Mouse (Mus musculus): ENCODE measurements at regions not wholly inside any gene's neighbourhood (a gene's known extent, or its start where the extent isn't known, plus 50 kb on each side); places are given as distances from the start of the nearest gene placed in this dataset.

DNA sequence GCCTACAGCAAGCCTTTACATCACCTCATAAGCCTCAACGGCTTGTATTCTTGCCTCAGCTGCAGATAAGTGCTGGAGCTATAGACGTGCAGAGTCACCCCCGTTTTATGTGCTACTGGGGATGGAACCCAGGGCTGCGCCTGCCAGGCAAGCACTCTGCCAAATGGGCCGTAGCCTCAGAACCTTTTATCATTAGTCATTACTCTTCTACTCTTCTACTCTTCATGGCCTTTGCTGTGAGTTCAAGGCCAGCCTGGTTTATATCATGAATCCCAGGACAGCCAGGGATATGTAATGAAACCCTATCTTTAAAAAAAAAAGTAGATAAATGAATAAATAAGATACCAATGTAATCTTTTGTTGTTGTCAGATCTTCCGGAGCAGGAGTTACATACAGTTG, 216.6 kb upstream of the Auts2 start:
- TF ChIP-seq CTCF (IDR thresholded peaks at IDR 0.05; ENCODE audit: extremely low read depth, insufficient read depth, insufficient read length, insufficient replicate concordance) (no peak), POLR2A (IDR thresholded peaks at IDR 0.05; ENCODE audit: low read depth, low read length) (no peak)
